Mouse (Mus musculus) left cerebral cortex, adult 8-10 months (tissue): Measurements from ENCODE around the gene Ncan. TPM values are rescaled to one million over a fixed set of nuclear protein-coding genes. Genes with fewer than 3 reads are reported as not detected.

ENCODE experiments used
- DNase-seq, 2 experiments: peaks; one replicate each; pipeline ENCODE4 v3.0.0; 2022; ENCODE audit warnings: low spot score in 2 of 2
- total RNA-seq, 4 experiments: library from RNA; stranded (reverse); gene quantifications; 2 replicates each; pipeline ENCODE4 v1.2.4; 2022

Gene Ncan
- 100 to 1,000 TPM; 143 to 155 (median 147) TPM for total RNA-seq

- peak; percentile 89 to 91 for DNase-seq
Observed at GRCm38 (mm10) chr8:70120667-70121066, at the start of gene Ncan. TSS of gene Ncan (minus strand) at chr8:70120873.

- DNase-seq, result no peak
Observed at GRCm38 (mm10) chr8:70170116-70170515, 49.4 kb upstream of the Ncan start.

- DNase-seq, result peak in 1 of 2 experiments; percentile 33
Observed at GRCm38 (mm10) chr8:70166504-70167110, 45.9 kb upstream of the Ncan start.

GRCm38 (mm10) chr8:70163316-70163715 is 42.6 kb upstream of the Ncan start:
- DNase-seq, result no peak

- DNase-seq, result no peak
Observed at GRCm38 (mm10) chr8:70160015-70160414, 39.3 kb upstream of the Ncan start.

GRCm38 (mm10) chr8:70159211-70159610 is 38.5 kb upstream of the Ncan start:
- no peak for DNase-seq

- no peak for DNase-seq
Observed at GRCm38 (mm10) chr8:70158069-70158853, 37.6 kb upstream of the Ncan start.

- no peak for DNase-seq
Observed at GRCm38 (mm10) chr8:70157240-70157800, 36.6 kb upstream of the Ncan start.

- no peak for DNase-seq
Observed at GRCm38 (mm10) chr8:70152537-70153257, 32.0 kb upstream of the Ncan start.

- DNase-seq, result no peak
Observed at GRCm38 (mm10) chr8:70150158-70150557, 29.5 kb upstream of the Ncan start.

GRCm38 (mm10) chr8:70147678-70148607 is 27.3 kb upstream of the Ncan start:
- DNase-seq, result no peak

- DNase-seq, result no peak
Observed at GRCm38 (mm10) chr8:70139981-70140380, 19.3 kb upstream of the Ncan start.

GRCm38 (mm10) chr8:70139026-70139857 is 18.6 kb upstream of the Ncan start, which contains the start of the genes Rfxank, Borcs8 and Mef2b:
TSS of gene Rfxank (minus strand) at chr8:70139154.
TSS of gene Borcs8 (plus strand) at chr8:70139499.
TSS of gene Mef2b (plus strand) at chr8:70139711.
- DNase-seq, result peak; percentile 89 to 99

GRCm38 (mm10) chr8:70137890-70138289 is 17.2 kb upstream of the Ncan start:
- DNase-seq, result no peak

- no peak for DNase-seq
Observed at GRCm38 (mm10) chr8:70136591-70136990, 15.9 kb upstream of the Ncan start.

GRCm38 (mm10) chr8:70134931-70135330 is 14.3 kb upstream of the Ncan start:
- DNase-seq, result no peak

- no peak for DNase-seq
Observed at GRCm38 (mm10) chr8:70134086-70134485, 13.4 kb upstream of the Ncan start.

- peak; percentile 65 to 79 for DNase-seq
Observed at GRCm38 (mm10) chr8:70131166-70131883, 10.7 kb upstream of the Ncan start, which contains the start of gene Nr2c2ap. TSS of gene Nr2c2ap (plus strand) at chr8:70131333.

- no peak for DNase-seq
Observed at GRCm38 (mm10) chr8:70130066-70130465, 9.4 kb upstream of the Ncan start.
